Mouse (Mus musculus) hindbrain, postnatal 0 days (tissue): ENCODE measurements around the gene Gm5726. TPM values are rescaled to one million over a fixed set of nuclear protein-coding genes. Genes with fewer than 3 reads are reported as not detected.
"Not testable (repeated sequence)": the region's sequence is repeated elsewhere in the genome, so short reads cannot be mapped to it uniquely, and the experiment has no call there.

Experiments
- ATAC-seq: fragments of 200-750 bp; cut with Nextera tagmentation; 2 replicates; pipeline ENCODE4 v1.8.0; 2017; ENCODE audit warnings: mild to moderate bottlenecking, moderate TSS enrichment, moderate library complexity
- DNase-seq: peaks from one replicate; pipeline ENCODE4 v3.0.0-alpha.2; 2015; ENCODE audit warnings: low spot score
- H3K27ac ChIP-seq: fragments of 300-500 bp; sonication (generic); 2 replicates; pipeline ENCODE4 v1.5.1; 2014; ENCODE audit warnings: mild to moderate bottlenecking
- H3K27me3 ChIP-seq: fragments of 300-500 bp; sonication (generic); 2 replicates; pipeline ENCODE4 v1.6.1; 2014; ENCODE audit warnings: low read length, mixed read lengths; ENCODE audit not compliant: insufficient read depth
- H3K36me3 ChIP-seq: fragments of 300-500 bp; sonication (generic); 2 replicates; pipeline ENCODE4 v1.6.1; 2014; ENCODE audit warnings: low read length, mixed read lengths; ENCODE audit not compliant: insufficient read depth
- H3K4me1 ChIP-seq: fragments of 300-500 bp; sonication (generic); 2 replicates; pipeline ENCODE4 v1.6.1; 2014; ENCODE audit warnings: antibody characterized with exemption, low read length, mixed read lengths; ENCODE audit not compliant: insufficient read depth
- H3K4me2 ChIP-seq: fragments of 300-500 bp; sonication (generic); 2 replicates; pipeline ENCODE4 v1.6.1; 2014; ENCODE audit warnings: low read depth, mild to moderate bottlenecking, low read length, moderate library complexity, mixed read lengths
- H3K4me3 ChIP-seq: fragments of 300-500 bp; sonication (generic); 2 replicates; pipeline ENCODE4 v1.5.1; 2014; ENCODE audit warnings: low read length
- H3K9ac ChIP-seq: fragments of 300-500 bp; sonication (generic); replicated peaks from 2 replicates; pipeline ENCODE4 v1.6.1; 2014; ENCODE audit warnings: mild to moderate bottlenecking, low read length, moderate library complexity, mixed read lengths
- H3K9me3 ChIP-seq: fragments of 300-500 bp; sonication (generic); 2 replicates; pipeline ENCODE4 v1.6.1; 2016; ENCODE audit warnings: low read length, mixed read lengths
- WGBS: fragments of 180-500 bp; shearing (Covaris S2); extraction: QIAGEN DNeasy Blood & Tissue Kit; methylation state at CpG from one replicate; pipeline ENCODE4 v1.1.7; 2014; 5-methylcytosine and 5-hydroxymethylcytosine counted together
- polyA plus RNA-seq: library from polyadenylated mRNA; unstranded; fragments of >200 nt; fragmentation: Nextera tagmentation; extraction: Ambion mirVana; gene quantifications from 2 replicates; pipeline ENCODE4 v1.2.1, GENCODE M21; 2015
- total RNA-seq: library from RNA; depleted of rRNA; stranded (reverse); fragments of >200 nt; gene quantifications from 2 replicates; pipeline ENCODE4 v1.2.3, GENCODE M21; 2014; rRNA removed

Gm5726 gene
- total RNA-seq (not detected in 2 replicates), polyA plus RNA-seq (not detected in 2 replicates)

DNA sequence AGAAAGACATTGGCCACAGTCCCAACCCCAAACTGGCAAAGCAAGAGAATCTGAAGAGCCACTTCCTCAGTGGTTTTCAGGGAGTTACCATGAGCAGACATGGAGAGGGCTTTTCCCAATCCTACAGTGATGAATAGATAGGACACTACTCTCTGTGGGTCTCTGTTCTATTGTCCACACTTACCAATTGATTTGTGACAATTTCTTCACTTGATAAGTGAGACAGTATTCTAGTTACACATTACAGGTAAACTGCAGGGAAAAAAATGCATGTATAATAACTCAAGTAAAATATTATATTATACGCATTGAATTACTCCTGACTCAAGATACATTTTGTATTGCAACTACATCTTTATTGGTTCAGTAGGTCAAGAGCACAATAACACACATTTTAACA is at the start of gene Gm5726:
Gene Gm5726 (minus strand): TSS at position 101 of the 400 bp plus-strand sequence.
- not testable (repeated sequence) for H3K27me3 ChIP-seq, H3K4me3 ChIP-seq, H3K9me3 ChIP-seq, H3K36me3 ChIP-seq, H3K4me1 ChIP-seq, H3K9ac ChIP-seq, ATAC-seq, H3K4me2 ChIP-seq, H3K27ac ChIP-seq, DNase-seq
- no CpG with 5 or more reads among the region's 1 CpGs for WGBS

DNA sequence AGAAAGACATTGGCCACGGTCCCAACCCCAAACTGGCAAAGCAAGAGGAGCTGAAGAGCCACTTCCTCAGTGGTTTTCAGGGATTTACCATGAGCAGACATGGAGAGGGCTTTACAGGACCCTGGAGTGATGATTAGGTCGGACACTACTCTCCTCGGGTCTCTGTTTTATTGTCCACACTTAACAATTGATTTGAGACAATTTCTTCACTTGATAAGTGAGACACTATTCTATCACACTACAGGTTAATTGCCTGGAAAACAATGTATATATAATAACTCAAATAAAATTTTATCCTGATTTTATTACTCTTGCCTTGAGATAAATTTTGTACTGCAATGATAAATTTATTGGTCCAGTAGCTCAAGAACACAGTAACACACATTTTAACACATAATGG is 30.6 kb upstream of the Gm5726 start, which contains the start of gene Gm4141:
Gene Gm4141 (minus strand): TSS at position 101 of the 400 bp plus-strand sequence.
- not testable (repeated sequence) for H3K9ac ChIP-seq, H3K27ac ChIP-seq, H3K4me3 ChIP-seq, H3K36me3 ChIP-seq, DNase-seq, H3K27me3 ChIP-seq, H3K4me1 ChIP-seq, ATAC-seq, H3K9me3 ChIP-seq, H3K4me2 ChIP-seq
- no CpG with 5 or more reads among the region's 3 CpGs for WGBS

DNA sequence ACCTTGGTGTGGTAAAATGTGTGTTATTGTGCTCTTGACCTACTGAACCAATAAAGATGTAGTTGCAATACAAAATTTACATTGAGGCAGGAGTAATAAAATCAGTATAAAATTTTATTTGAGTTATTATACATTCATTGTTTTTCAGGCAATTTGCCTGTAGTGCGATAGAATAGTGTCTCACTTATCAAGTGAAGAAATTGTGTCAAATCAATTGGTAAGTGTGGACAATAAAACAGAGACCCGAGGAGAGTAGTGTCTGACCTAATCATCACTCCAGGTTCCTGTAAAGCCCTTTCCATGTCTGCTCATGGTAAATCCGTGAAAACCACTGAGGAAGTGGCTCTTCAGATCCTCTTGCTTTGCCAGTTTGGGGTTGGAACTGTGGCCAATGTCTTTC is 12.0 kb downstream of the Gm5726 start, which contains the start of gene Vmn1r104:
Gene Vmn1r104 (plus strand): TSS at position 301 of the 400 bp plus-strand sequence.
- H3K27ac ChIP-seq, H3K9ac ChIP-seq, H3K27me3 ChIP-seq, DNase-seq, H3K36me3 ChIP-seq, H3K4me1 ChIP-seq, H3K9me3 ChIP-seq, H3K4me2 ChIP-seq, H3K4me3 ChIP-seq, ATAC-seq: not testable (repeated sequence)
- WGBS, result no CpG with 5 or more reads among the region's 3 CpGs

DNA sequence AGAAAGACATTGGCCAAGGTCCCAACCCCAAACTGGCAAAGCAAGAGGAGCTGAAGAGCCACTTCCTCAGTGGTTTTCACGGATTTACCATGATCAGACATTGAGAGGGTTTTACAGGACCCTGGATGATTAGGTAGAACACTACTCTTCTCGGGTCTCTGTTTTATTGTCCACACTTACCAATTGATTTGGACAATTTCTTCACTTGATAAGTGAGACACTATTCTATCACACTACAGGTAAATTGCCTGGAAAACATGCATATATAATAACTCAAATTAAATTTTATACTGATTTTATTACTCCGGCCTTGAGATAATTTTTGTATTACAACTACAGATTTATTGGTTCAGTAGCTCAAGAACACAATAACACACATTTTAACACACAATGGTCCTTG is 35.1 kb downstream of the Gm5726 start, which contains the start of gene Vmn1r103:
Gene Vmn1r103 (minus strand): TSS at position 101 of the 400 bp plus-strand sequence.
- ATAC-seq, H3K4me3 ChIP-seq, H3K9me3 ChIP-seq, H3K36me3 ChIP-seq, H3K4me1 ChIP-seq, H3K27me3 ChIP-seq, DNase-seq, H3K9ac ChIP-seq, H3K27ac ChIP-seq, H3K4me2 ChIP-seq: not testable (repeated sequence)
- no CpG with 5 or more reads among the region's 3 CpGs for WGBS

Other genes starting within 250 kb of the Gm5726 start
- gene Gm4133, start 211.7 kb downstream of the Gm5726 start, total RNA-seq, result not detected in 2 replicates
- gene Gm4133, start 211.7 kb downstream of the Gm5726 start, polyA plus RNA-seq, result not detected in 2 replicates
- not detected in 2 replicates for gene Gm5728, start 170.3 kb downstream of the Gm5726 start, total RNA-seq
- gene Gm5728, start 170.3 kb downstream of the Gm5726 start, polyA plus RNA-seq, result not detected in 2 replicates
- gene Vmn1r100, start 127.8 kb downstream of the Gm5726 start, total RNA-seq, result not detected in 2 replicates
- gene Vmn1r100, start 127.8 kb downstream of the Gm5726 start, polyA plus RNA-seq, result not detected in 2 replicates
- not detected in 2 replicates for gene Vmn1r101, start 103.2 kb downstream of the Gm5726 start, total RNA-seq
- not detected in 2 replicates for gene Vmn1r101, start 103.2 kb downstream of the Gm5726 start, polyA plus RNA-seq
- not detected in 2 replicates for gene Gm10670, start 70.8 kb downstream of the Gm5726 start, total RNA-seq
- not detected in 2 replicates for gene Gm10670, start 70.8 kb downstream of the Gm5726 start, polyA plus RNA-seq
- not detected in 2 replicates for gene Vmn1r103, start 35.2 kb downstream of the Gm5726 start, total RNA-seq
- gene Vmn1r103, start 35.2 kb downstream of the Gm5726 start, polyA plus RNA-seq, result not detected in 2 replicates
- not detected in 2 replicates for gene Vmn1r104, start 11.9 kb downstream of the Gm5726 start, total RNA-seq
- gene Vmn1r104, start 11.9 kb downstream of the Gm5726 start, polyA plus RNA-seq, result not detected in 2 replicates
- gene Gm4141, start 30.5 kb upstream of the Gm5726 start, total RNA-seq, result not detected in 2 replicates
- not detected in 2 replicates for gene Gm4141, start 30.5 kb upstream of the Gm5726 start, polyA plus RNA-seq
- not detected in 2 replicates for gene Gm4513, start 53.3 kb upstream of the Gm5726 start, total RNA-seq
- not detected in 2 replicates for gene Gm4513, start 53.3 kb upstream of the Gm5726 start, polyA plus RNA-seq
- not detected in 2 replicates for gene Vmn1r107, start 123.2 kb upstream of the Gm5726 start, total RNA-seq
- gene Vmn1r107, start 123.2 kb upstream of the Gm5726 start, polyA plus RNA-seq, result not detected in 2 replicates
- gene Vmn1r111, start 157.5 kb upstream of the Gm5726 start, total RNA-seq, result not detected in 2 replicates
- gene Vmn1r111, start 157.5 kb upstream of the Gm5726 start, polyA plus RNA-seq, result not detected in 2 replicates
- not detected in 2 replicates for gene Gm10668, start 184.9 kb upstream of the Gm5726 start, total RNA-seq
- not detected in 2 replicates for gene Gm10668, start 184.9 kb upstream of the Gm5726 start, polyA plus RNA-seq
- gene Vmn1r112, start 225.4 kb upstream of the Gm5726 start, total RNA-seq, result not detected in 2 replicates
- gene Vmn1r112, start 225.4 kb upstream of the Gm5726 start, polyA plus RNA-seq, result not detected in 2 replicates
- not detected in 2 replicates for gene Vmn1r113, start 241.5 kb upstream of the Gm5726 start, total RNA-seq
- not detected in 2 replicates for gene Vmn1r113, start 241.5 kb upstream of the Gm5726 start, polyA plus RNA-seq